Mouse (Mus musculus) adrenal gland, postnatal 36 days (tissue): ENCODE results near the gene Izumo4. TPM values are rescaled to one million over a fixed set of nuclear protein-coding genes. Genes with fewer than 3 reads are reported as not detected.

ENCODE experiments used
- DNase-seq, 2 experiments: peaks; one replicate each; pipeline ENCODE4 v3.0.0; 2021; ENCODE audit warnings: mixed read lengths in 1 of 2
- total RNA-seq, 2 experiments: library from RNA; stranded (reverse); gene quantifications; 2 replicates each; pipeline ENCODE4 v1.2.3; 2021

Gene Izumo4
- total RNA-seq, 2 experiments from 2014 or later: 9.9 to 16.6 TPM

DNA sequence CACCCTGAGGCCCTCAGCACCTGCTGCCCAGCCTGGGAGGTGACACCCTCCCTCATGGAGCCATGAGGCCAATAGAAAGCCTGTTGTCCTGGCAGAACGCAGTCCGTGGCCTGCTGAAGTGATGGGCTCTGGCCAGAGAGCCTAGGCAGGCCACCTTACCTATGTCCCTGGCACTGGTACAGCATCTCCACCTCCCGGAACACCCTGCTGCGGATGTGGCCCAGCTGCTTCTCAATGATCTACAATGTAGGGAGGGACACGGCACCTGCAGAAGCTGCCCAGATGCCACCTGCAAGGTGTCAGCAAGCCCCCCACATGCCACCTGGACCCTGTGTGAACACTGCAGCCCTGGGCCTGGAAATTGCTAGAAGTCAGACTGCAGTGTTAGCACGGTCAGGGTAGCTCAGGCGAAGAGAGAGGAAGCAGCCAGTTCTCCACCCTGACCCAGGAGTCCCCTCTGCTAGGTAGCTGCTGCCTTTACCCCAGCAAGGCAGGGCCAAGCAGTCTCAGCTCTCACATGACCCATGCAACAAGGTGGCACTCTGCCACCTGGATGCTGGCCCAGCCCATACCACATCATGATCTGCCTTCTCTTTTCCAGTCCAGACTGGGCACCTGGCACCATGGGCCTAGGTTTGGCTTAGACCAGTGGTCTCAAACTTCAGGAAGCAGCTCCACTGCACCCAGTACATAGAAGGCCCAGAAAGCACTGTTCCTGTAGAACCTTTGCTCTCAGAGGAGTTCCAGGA, 32.1 kb upstream of the Izumo4 start:
- DNase-seq: peak; percentile 70 to 80

DNA sequence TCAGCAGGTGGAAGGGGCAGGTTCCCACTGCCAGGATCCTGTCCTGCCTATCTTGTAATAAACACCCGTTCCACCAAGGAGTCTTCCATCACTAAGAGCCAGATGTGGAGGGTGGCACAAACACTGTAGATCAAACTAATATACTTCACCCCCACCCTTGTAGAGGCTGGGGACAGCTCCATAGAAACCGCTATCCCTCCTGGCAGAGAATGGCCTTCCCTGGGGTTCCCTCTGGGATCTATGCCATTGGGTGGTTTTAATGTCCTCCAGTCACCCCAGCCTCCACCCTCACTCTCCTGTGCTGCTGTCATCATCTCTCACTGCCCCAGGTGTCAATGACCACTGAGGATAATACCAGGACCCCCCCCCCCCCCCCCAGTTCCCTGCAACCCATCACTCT, 31.5 kb upstream of the Izumo4 start:
- no peak for DNase-seq

DNA sequence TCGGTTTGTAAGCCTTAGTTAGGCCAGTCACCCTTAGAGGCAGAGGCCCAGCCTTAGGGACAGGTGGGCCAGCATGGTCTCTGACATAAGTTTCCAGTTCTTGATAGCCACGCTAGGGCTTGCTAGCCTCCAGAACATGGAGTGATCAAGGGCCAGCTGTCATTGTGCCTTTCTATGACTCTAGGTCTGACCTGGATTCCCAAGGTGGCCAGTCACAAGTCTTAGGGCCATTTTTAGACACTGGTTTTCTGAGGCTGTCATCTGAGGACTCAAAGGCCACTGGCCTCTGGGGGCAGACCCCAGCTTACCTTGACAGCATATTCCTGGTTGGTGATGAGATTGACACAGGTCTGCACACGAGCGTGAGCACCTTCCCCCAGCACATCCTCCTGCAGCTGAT, 30.7 kb upstream of the Izumo4 start:
- DNase-seq: no peak

- no peak for DNase-seq
Observed at GRCm38 (mm10) chr10:80671936-80672690, 29.9 kb upstream of the Izumo4 start.

DNA sequence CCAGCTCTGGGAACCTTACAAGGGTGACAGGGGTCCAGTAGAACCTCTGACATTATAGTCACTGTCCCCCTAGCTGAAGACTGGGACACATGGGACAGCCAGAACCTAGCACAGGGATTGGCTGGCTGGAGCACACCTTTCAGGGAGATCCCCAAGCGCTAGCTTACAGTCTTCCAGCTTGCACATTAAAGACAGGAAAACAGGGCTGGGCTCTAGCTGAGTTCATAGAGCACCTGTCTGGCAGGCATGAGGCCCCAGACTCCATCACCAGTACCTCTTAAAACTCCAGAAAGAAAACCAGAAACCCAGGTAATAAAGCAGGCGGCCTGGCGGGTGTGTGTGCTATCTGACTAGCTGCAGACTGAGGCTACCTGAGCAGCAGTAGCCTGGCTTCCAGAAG, 28.3 kb upstream of the Izumo4 start:
- no peak for DNase-seq

- peak; percentile 56 to 69 for DNase-seq
Observed at GRCm38 (mm10) chr10:80674161-80674711, 27.7 kb upstream of the Izumo4 start.

DNA sequence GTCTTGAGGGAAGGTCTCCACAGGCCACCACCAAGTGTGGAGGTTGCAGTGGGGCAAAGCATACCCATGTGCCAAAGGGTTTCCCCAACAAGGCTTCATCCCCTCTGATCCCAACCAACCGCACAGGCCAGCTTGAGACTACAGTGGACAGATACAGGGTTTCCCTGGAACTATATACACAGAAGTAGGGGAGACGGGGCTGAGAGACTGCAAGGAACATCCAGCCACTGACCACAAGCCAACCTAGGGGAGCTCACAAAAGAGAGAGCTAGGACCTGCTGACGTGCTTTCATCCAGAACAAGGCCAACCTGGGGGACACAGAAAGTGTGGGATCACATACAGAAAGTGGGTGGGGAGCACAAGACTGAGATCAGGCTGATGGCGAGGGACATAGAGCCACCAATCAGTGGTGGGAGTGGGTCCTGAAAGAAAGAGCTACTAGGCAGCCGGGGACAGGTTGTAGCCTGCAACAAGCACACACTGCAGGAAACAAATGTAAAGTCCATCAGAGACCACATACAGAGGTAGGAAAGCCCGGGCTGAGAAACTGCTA, 27.1 kb upstream of the Izumo4 start:
- DNase-seq: no peak

DNA sequence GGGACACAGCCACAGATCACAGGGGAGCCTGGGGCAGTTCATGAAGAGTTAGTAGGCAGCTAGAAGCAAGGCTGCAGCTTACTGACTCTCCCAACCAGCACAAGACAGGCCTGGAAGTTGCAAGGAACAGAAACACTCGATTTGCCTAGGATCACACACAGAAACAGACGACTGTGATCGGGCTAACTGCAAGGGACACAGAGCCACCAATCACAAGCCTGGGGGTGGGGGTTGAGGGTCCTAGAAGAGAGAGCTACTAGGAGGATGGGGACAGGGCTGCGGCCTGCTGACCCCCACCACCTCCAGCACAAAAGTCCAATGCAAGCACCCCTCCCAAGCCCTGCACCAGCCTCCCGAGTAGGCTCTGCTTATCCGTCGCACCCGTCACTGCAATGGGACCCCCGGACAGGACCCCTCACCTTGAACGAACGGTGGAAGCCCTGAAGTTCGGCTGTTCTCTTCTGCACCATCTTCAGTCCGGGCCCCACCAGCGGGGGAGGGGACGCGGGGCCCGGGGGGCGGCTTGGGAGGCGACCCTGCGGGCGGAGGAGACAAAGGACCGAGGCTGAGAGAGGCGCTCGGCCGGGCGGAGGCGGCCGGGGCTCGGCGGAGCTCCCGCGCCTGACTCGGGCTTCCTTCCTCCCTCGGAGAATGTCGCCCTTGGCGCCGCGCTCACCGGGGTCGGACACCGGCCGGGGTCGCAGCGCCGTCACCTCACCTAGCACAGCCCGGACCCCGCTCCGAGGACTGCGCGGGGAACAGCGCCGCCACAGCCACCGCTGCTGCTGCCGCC, 26.4 kb upstream of the Izumo4 start:
- no peak for DNase-seq

- DNase-seq: peak; percentile 100
Observed at GRCm38 (mm10) chr10:80676198-80676928, 25.6 kb upstream of the Izumo4 start.

- DNase-seq: peak in 1 of 2 experiments; percentile 46
Observed at GRCm38 (mm10) chr10:80677128-80677875, 24.7 kb upstream of the Izumo4 start.

DNA sequence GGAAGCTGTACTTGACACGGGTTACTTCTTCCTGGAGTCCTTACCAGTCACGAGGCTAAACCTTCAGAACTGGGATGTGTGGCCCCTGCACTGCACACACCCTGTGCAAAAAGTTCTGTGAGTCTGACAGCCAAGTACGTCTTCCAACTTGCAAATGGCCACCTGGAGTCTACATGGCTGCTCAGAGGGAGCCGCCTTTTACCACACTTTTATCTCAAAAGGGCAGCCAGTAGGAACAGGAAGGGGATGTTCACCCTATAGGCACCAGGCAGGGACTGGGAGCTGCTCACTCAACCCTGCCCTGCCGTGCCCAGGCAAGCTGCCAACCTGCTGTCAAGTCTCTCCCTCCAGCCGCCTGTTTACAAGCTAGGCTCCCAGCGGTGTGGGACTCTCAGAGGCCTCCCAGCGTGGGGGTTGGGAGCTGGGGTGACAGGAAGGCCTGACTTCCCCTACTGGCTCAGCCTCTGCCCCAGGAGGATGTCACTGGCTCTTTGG, 24.0 kb upstream of the Izumo4 start, which contains the start of gene Mknk2:
Gene Mknk2, minus strand, starts transcription at position 171 of the 495 bp plus-strand sequence.
- peak; percentile 96 to 98 for DNase-seq

DNA sequence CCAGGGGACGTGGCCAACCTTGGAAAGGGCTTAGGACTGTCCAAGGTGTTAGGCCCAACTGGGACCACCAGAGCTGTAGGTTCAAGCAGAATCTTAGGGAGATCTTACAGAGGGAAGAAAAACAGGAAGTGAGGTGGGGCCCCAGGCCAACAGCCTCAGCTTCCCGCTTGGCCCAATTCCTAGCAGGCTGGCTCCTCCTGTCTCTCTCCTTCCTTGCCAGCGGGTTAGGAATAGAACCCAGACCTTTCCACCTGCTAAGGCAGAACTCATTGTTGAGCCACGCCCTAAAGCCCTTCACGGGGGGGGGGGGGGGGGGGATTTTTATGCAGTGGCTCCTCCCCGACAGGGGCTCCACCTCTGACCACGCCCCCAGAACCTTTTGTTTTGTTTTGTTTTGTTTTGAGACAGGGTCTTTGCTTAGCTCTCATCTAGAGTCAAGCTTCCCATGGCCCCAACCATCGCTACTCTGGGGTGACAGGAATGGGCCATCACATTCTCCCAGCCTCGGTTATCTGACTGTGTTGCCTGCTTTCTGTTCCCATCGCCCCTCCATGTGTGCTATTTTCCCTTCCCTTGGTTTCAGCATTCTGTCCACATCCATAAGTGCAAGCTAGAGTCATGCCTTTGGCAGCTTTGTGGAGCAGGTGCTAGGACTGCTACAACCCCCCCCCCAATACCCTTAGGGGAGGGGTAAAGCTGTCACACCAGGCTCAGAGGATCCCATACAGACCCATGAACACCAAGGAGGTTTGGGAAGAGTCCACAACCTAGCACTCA, 23.2 kb upstream of the Izumo4 start:
- peak; percentile 41 to 67 for DNase-seq

DNA sequence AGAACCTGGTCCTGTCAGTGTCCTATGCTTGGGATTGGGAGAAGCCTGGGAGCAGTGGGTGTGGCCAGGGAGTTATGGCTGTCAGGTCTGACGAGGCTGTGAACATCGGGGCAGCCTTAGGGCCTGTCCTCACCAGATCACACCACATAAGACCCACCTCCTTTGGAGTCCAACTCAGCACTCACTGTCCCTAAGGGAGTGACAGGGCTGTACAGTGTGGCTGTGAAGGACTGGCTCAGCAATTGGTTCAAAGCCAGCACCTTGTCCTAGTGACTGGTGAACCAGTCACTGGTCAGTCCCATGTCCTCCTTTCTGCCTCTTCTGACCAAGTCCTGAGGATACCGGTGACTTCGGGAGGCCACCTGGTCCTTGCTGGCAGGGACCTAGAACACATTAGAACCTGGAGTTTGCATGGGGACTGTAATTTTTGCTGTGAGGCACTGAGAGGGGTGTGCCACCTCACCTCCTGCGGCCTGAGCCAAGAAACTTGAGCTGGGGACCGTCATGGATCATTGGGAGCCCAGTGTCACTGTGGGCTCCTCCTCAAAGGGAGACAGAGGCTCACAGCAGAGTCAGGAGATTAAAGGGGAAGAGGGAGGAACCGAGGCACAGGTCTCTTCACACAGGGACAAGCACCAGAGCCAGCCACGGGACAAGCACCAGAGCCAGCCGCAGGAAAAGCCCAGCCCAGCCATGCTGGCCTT, 22.3 kb upstream of the Izumo4 start:
- DNase-seq: peak; percentile 51 to 70

DNA sequence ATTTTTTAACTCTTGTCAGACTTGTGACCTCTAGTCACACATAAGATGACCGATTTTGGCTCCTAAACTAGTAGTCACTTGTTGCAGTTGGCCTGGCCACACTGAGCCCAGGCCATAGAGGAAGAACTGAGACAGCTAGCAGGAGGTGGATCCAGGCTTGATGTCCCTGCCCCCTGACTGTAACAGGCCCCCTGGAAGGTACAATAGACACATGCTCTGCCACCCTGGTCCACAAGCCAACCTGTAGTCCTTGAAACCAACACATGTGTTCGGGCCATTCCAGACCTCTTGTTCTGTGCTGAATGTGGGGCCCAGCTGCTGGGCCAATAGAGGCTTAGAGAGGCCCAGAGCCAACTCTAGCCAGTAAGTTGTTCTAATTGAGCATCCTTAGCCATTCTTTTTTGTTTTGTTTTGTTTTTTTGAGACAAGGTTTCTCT, 21.7 kb upstream of the Izumo4 start:
- DNase-seq: no peak

- no peak for DNase-seq
Observed at GRCm38 (mm10) chr10:80682003-80682402, 20.0 kb upstream of the Izumo4 start.

- DNase-seq: peak in 1 of 2 experiments; percentile 55
Observed at GRCm38 (mm10) chr10:80683647-80684046, 18.3 kb upstream of the Izumo4 start.

- DNase-seq: peak; percentile 80 to 85
Observed at GRCm38 (mm10) chr10:80684214-80684613, 17.8 kb upstream of the Izumo4 start.

GRCm38 (mm10) chr10:80684984-80685383, 17.0 kb upstream of the Izumo4 start:
- no peak for DNase-seq

DNA sequence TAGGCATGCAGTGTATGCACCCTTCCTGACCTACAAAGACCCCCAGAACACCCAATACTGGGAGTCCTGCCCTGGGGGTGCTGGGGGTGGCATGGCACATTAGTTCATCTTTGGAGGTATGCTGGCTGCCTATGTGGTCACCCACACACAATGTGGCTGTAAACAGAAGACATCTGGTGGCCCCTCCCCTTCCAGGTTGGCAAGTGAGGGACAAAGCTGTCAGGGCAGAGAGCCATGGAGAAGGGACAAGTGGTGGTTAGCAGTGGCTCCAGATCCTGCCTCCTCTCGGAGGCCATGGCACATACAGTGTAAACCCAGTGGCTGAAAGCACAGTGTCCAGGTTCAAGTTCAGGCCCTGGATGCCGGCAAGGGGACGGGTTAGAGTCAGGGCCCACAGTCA, 15.4 kb upstream of the Izumo4 start:
- DNase-seq: no peak
